Mouse (Mus musculus): Measurements from ENCODE around the gene Ccdc85c. TPM values are rescaled to one million over a fixed set of nuclear protein-coding genes. Genes with fewer than 3 reads are reported as not detected.

Gene Ccdc85c
- polyA plus RNA-seq, 1 experiment from 2014 or later, result 17.8 TPM

GRCm38 (mm10) chr12:108225781-108226180 is 49.4 kb downstream of the Ccdc85c start:
- Histone ChIP-seq H3K4me1 (replicated peaks; ENCODE audit: control insufficient read depth, insufficient read depth, low read length) (peaks cover 20% of the 10 kb centered on the region), H3K4me2 (replicated peaks; ENCODE audit: low read depth, low read length) (no peak overlapping the region), H3K27ac (ENCODE audit: low read depth, low read length) (no peak overlapping the region), H3K4me3 (ENCODE audit: low read depth, low read length) (no peak overlapping the region), H3K27me3 (ENCODE audit: control insufficient read depth, insufficient read depth, low read length) (no peaks in the 10 kb centered on the region), H3K9me3 (ENCODE audit: control insufficient read depth, low read length) (no peaks in the 10 kb centered on the region), H3K36me3 (ENCODE audit: control insufficient read depth, insufficient read depth, low read length) (no peaks in the 10 kb centered on the region), H3K9ac (ENCODE audit: low read depth, low read length) (no peak overlapping the region)
- ATAC-seq (ENCODE audit: low FRiP score), result no peak
- DNase-seq (ENCODE audit: low spot score), result no peak
- 87% methylated on average over 7 of the region's 7 CpGs for WGBS

GRCm38 (mm10) chr12:108223357-108223756 is 51.9 kb downstream of the Ccdc85c start:
- peaks cover 31% of the 10 kb centered on the region for H3K4me1 ChIP-seq (replicated peaks; ENCODE audit: control insufficient read depth, insufficient read depth, low read length)
- no peak overlapping the region for H3K27ac ChIP-seq (ENCODE audit: low read depth, low read length)
- no peak overlapping the region for H3K9ac ChIP-seq (ENCODE audit: low read depth, low read length)
- DNase-seq (ENCODE audit: low spot score), result no peak
- H3K9me3 ChIP-seq (ENCODE audit: control insufficient read depth, low read length), result no peaks in the 10 kb centered on the region
- WGBS, result 37% methylated on average over 8 of the region's 8 CpGs
- H3K4me2 ChIP-seq (replicated peaks; ENCODE audit: low read depth, low read length), result no peak overlapping the region
- no peaks in the 10 kb centered on the region for H3K27me3 ChIP-seq (ENCODE audit: control insufficient read depth, insufficient read depth, low read length)
- H3K4me3 ChIP-seq (ENCODE audit: low read depth, low read length), result no peak overlapping the region
- ATAC-seq (ENCODE audit: low FRiP score), result no peak
- no peaks in the 10 kb centered on the region for H3K36me3 ChIP-seq (ENCODE audit: control insufficient read depth, insufficient read depth, low read length)

DNA sequence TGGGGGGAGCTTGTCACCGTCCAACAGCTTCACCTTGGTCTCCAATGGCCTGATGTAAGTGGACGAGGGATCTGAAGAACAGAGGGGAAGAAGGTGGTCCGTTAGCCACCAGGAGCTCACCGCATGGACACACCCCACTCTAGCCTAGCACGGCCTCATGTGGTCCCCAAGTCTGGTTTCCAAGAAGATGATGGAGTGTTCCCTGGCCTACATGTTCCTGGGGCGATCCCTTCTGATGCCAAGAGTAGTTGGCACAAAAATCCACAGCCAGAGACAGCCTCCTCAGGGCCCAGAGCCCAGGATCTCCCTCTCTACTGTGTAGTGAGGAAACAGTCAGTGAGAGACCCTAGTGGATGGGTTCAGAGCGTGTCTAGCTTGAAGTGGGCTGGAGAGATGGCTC is 53.5 kb downstream of the Ccdc85c start:
- H3K4me1 ChIP-seq (replicated peaks; ENCODE audit: control insufficient read depth, insufficient read depth, low read length), result peaks cover 29% of the 10 kb centered on the region
- H3K9me3 ChIP-seq (ENCODE audit: control insufficient read depth, low read length), result no peaks in the 10 kb centered on the region
- H3K27ac ChIP-seq (ENCODE audit: low read depth, low read length), result no peak overlapping the region
- H3K27me3 ChIP-seq (ENCODE audit: control insufficient read depth, insufficient read depth, low read length), result no peaks in the 10 kb centered on the region
- H3K4me3 ChIP-seq (ENCODE audit: low read depth, low read length), result no peak overlapping the region
- H3K4me2 ChIP-seq (replicated peaks; ENCODE audit: low read depth, low read length), result no peak overlapping the region
- WGBS, result 89% methylated on average over 7 of the region's 7 CpGs
- DNase-seq (ENCODE audit: low spot score) (no peak), ATAC-seq (ENCODE audit: low FRiP score) (no peak)
- H3K9ac ChIP-seq (ENCODE audit: low read depth, low read length), result no peak overlapping the region
- H3K36me3 ChIP-seq (ENCODE audit: control insufficient read depth, insufficient read depth, low read length), result no peaks in the 10 kb centered on the region

GRCm38 (mm10) chr12:108221206-108221605 is 54.0 kb downstream of the Ccdc85c start:
- Histone ChIP-seq H3K27me3 (ENCODE audit: control insufficient read depth, insufficient read depth, low read length) (no peaks in the 10 kb centered on the region), H3K9me3 (ENCODE audit: control insufficient read depth, low read length) (no peaks in the 10 kb centered on the region), H3K4me1 (replicated peaks; ENCODE audit: control insufficient read depth, insufficient read depth, low read length) (peaks cover 30% of the 10 kb centered on the region), H3K4me3 (ENCODE audit: low read depth, low read length) (no peak overlapping the region), H3K4me2 (replicated peaks; ENCODE audit: low read depth, low read length) (no peak overlapping the region), H3K9ac (ENCODE audit: low read depth, low read length) (no peak overlapping the region), H3K27ac (ENCODE audit: low read depth, low read length) (no peak overlapping the region), H3K36me3 (ENCODE audit: control insufficient read depth, insufficient read depth, low read length) (no peaks in the 10 kb centered on the region)
- ATAC-seq (ENCODE audit: low FRiP score), result 0 out of 2 replicates have a peak, but pooled peaks have one; percentile 11
- DNase-seq (ENCODE audit: low spot score), result peak; percentile 64
- WGBS, result 62% methylated on average over 9 of the region's 10 CpGs

DNA sequence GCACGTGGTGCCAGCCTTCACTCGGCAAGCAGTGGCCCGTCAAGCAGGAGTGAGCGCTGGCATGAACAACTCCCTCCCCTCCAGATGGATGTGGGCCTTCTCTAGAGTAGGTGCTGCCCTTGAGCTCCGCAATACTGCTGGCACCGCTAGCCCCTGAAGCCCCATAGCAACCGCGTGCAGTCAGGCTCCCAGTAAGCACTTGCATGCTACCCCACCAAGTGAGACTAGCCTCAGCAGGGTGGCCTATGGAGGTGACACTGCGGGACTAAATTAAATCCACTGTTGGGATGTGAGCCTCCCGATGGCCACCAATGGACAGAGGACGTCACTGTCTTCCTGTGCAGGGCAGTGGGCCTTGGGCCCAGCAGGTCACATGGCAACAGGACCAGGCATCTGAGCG is 54.6 kb downstream of the Ccdc85c start:
- Histone ChIP-seq H3K36me3 (ENCODE audit: control insufficient read depth, insufficient read depth, low read length) (no peaks in the 10 kb centered on the region), H3K4me1 (replicated peaks; ENCODE audit: control insufficient read depth, insufficient read depth, low read length) (peaks cover 24% of the 10 kb centered on the region), H3K27ac (ENCODE audit: low read depth, low read length) (0 out of 2 replicates have a peak overlapping the region, but pooled peaks have one; percentile 10), H3K4me3 (ENCODE audit: low read depth, low read length) (no peak overlapping the region), H3K27me3 (ENCODE audit: control insufficient read depth, insufficient read depth, low read length) (no peaks in the 10 kb centered on the region), H3K9me3 (ENCODE audit: control insufficient read depth, low read length) (no peaks in the 10 kb centered on the region), H3K9ac (ENCODE audit: low read depth, low read length) (no peak overlapping the region), H3K4me2 (replicated peaks; ENCODE audit: low read depth, low read length) (no peak overlapping the region)
- DNase-seq (ENCODE audit: low spot score), result no peak
- ATAC-seq (ENCODE audit: low FRiP score), result 0 out of 2 replicates have a peak, but pooled peaks have one; percentile 3
- WGBS, result 72% methylated on average over 12 of the region's 12 CpGs

DNA sequence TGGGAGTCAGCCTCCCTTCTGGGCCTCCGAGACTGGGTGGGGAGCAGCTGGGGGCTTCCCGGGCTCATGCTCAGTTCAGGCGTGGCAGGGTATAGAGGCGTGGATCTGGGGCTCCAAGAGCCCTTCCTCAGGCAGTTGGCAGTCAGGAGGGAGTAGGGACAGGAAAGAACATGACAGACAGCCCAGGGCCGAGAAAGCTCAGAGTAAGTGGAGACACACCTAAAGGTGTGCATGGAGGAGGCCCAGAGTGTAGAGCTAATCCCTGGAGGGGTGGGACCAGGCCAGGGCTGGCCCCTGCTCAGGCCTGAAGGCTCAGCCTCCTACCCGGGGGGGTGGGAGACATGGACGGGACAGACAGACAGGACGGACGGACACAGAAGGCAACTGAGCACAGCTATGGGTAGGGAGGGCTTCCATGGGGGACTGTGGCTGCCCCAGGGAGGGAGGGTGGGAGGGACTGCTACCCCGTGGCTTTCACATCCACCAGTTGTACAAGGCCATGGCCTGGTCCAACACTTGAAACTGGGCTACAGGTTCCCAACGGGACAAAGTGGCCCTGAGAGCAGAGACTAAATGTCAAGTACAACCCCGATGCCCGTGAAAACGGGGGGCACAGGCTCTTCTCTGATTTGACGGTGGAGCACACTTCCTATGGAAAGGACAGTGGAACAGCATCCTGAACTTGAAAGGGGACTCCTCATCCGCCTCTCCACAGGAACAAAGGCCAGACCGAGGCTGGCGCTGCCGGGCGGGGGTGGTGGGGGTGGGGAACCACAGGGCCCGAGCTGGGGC is 55.2 kb downstream of the Ccdc85c start:
- Histone ChIP-seq H3K4me3 (ENCODE audit: low read depth, low read length) (no peak overlapping the region), H3K27ac (ENCODE audit: low read depth, low read length) (peak overlapping the region; percentile 68), H3K36me3 (ENCODE audit: control insufficient read depth, insufficient read depth, low read length) (no peaks in the 10 kb centered on the region), H3K4me2 (replicated peaks; ENCODE audit: low read depth, low read length) (no peak overlapping the region), H3K9ac (ENCODE audit: low read depth, low read length) (no peak overlapping the region), H3K27me3 (ENCODE audit: control insufficient read depth, insufficient read depth, low read length) (no peaks in the 10 kb centered on the region), H3K4me1 (replicated peaks; ENCODE audit: control insufficient read depth, insufficient read depth, low read length) (peaks cover 27% of the 10 kb centered on the region), H3K9me3 (ENCODE audit: control insufficient read depth, low read length) (no peaks in the 10 kb centered on the region)
- DNase-seq (ENCODE audit: low spot score) (no peak), ATAC-seq (ENCODE audit: low FRiP score) (no peak)
- 74% methylated on average over 17 of the region's 21 CpGs for WGBS

DNA sequence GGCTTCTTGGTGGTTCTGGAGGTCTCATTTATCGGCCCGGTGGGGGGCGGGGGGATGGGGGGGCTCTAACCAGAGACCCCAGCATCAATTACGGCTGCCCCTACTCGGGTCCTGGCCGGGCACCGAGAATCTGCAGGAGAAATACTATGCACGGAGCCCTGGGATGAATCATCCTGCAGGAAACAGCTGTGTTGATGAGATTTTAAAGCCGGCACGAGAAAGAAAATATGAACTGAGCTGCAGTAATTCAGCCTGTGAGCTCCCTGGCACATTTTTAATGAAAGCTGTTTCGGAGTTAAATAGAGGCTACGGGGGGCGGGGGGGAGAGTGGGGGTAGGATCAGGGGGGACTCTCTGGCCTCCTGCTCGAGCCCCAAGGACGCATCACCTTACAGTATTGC is 56.1 kb downstream of the Ccdc85c start:
- peak overlapping the region; percentile 68 for H3K27ac ChIP-seq (ENCODE audit: low read depth, low read length)
- WGBS, result 62% methylated on average over 15 of the region's 15 CpGs
- no peaks in the 10 kb centered on the region for H3K27me3 ChIP-seq (ENCODE audit: control insufficient read depth, insufficient read depth, low read length)
- peaks cover 29% of the 10 kb centered on the region for H3K4me1 ChIP-seq (replicated peaks; ENCODE audit: control insufficient read depth, insufficient read depth, low read length)
- DNase-seq (ENCODE audit: low spot score) (no peak), ATAC-seq (ENCODE audit: low FRiP score) (no peak)
- H3K9me3 ChIP-seq (ENCODE audit: control insufficient read depth, low read length), result no peaks in the 10 kb centered on the region
- no peak overlapping the region for H3K4me2 ChIP-seq (replicated peaks; ENCODE audit: low read depth, low read length)
- peak overlapping the region; percentile 34 for H3K9ac ChIP-seq (ENCODE audit: low read depth, low read length)
- H3K36me3 ChIP-seq (ENCODE audit: control insufficient read depth, insufficient read depth, low read length), result no peaks in the 10 kb centered on the region
- no peak overlapping the region for H3K4me3 ChIP-seq (ENCODE audit: low read depth, low read length)

DNA sequence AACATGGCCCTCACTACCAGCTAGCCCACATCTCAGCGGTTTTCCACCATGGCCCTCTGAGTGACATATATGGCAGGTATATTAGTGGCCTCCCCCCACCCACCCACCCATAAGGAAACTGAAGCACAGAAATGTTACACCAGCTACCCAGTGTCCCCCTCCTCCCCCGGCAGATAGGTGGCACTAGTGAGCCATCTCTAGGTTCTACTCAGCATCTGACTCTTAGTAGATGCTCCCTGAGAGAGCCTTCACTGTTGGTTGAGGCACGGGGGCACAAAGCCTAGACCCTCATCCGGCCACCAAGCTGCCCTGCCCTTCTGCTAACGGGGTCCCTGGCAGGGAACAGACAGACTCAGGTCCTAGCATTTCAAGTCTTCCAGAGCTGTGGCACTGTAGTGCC is 57.7 kb downstream of the Ccdc85c start:
- H3K4me3 ChIP-seq (ENCODE audit: low read depth, low read length), result no peak overlapping the region
- no peaks in the 10 kb centered on the region for H3K36me3 ChIP-seq (ENCODE audit: control insufficient read depth, insufficient read depth, low read length)
- peaks cover 39% of the 10 kb centered on the region for H3K4me1 ChIP-seq (replicated peaks; ENCODE audit: control insufficient read depth, insufficient read depth, low read length)
- H3K27me3 ChIP-seq (ENCODE audit: control insufficient read depth, insufficient read depth, low read length), result no peaks in the 10 kb centered on the region
- WGBS, result 64% methylated on average over 5 of the region's 5 CpGs
- no peak overlapping the region for H3K4me2 ChIP-seq (replicated peaks; ENCODE audit: low read depth, low read length)
- no peak overlapping the region for H3K9ac ChIP-seq (ENCODE audit: low read depth, low read length)
- DNase-seq (ENCODE audit: low spot score), result peak; percentile 60
- peak; percentile 0; the same call in 1 of the 2 replicates for ATAC-seq (ENCODE audit: low FRiP score)
- H3K27ac ChIP-seq (ENCODE audit: low read depth, low read length), result peak overlapping the region; percentile 73
- H3K9me3 ChIP-seq (ENCODE audit: control insufficient read depth, low read length), result no peaks in the 10 kb centered on the region

Data from hindbrain, embryonic 11.5 days (tissue).